Mouse (Mus musculus) olfactory bulb, adult 2 months (tissue): ENCODE measurements around the gene Afap1l2. TPM values are rescaled to one million over a fixed set of nuclear protein-coding genes. Genes with fewer than 3 reads are reported as not detected.

Experiments
- H3K27ac ChIP-seq: fragments of 200-500 bp; 2 replicates; pipeline ENCODE4 v1.5.1; 2012; ENCODE audit warnings: low read depth, low read length; ENCODE audit not compliant: insufficient read depth
- H3K4me1 ChIP-seq: fragments of 200-500 bp; 2 replicates; pipeline ENCODE4 v1.6.1; 2012; ENCODE audit warnings: low read length; ENCODE audit not compliant: control insufficient read depth, insufficient read depth
- H3K4me3 ChIP-seq: fragments of 200-500 bp; 2 replicates; pipeline ENCODE4 v1.5.1; 2012; ENCODE audit warnings: mild to moderate bottlenecking, low read depth, low read length, moderate library complexity; ENCODE audit not compliant: insufficient read depth
- CTCF ChIP-seq: fragments of 200-500 bp; IDR thresholded peaks from 2 replicates; pipeline ENCODE4 v1.5.1; 2012; ENCODE audit warnings: low read depth, mild to moderate bottlenecking, low read length, moderate library complexity; ENCODE audit not compliant: insufficient read depth
- POLR2A ChIP-seq: fragments of 200-500 bp; IDR thresholded peaks from 2 replicates; pipeline ENCODE4 v1.6.1; 2012; ENCODE audit warnings: mild to moderate bottlenecking, low read depth, low read length, moderate library complexity; ENCODE audit not compliant: insufficient read depth
- WGBS: fragments of 180-500 bp; shearing (Covaris S2); methylation state at CpG from one replicate; pipeline ENCODE4 v1.1.7; 2018; 5-methylcytosine and 5-hydroxymethylcytosine counted together
- polyA plus RNA-seq: library from polyadenylated mRNA; stranded (reverse); fragments of >200 nt; gene quantifications from 2 replicates; pipeline ENCODE4 v1.2.4, GENCODE M21; 2012; ENCODE audit warnings: low replicate concordance; ENCODE audit not compliant: missing spikeins, insufficient read depth, insufficient read length

Gene Afap1l2
- polyA plus RNA-seq, 1 experiment = not detected

DNA sequence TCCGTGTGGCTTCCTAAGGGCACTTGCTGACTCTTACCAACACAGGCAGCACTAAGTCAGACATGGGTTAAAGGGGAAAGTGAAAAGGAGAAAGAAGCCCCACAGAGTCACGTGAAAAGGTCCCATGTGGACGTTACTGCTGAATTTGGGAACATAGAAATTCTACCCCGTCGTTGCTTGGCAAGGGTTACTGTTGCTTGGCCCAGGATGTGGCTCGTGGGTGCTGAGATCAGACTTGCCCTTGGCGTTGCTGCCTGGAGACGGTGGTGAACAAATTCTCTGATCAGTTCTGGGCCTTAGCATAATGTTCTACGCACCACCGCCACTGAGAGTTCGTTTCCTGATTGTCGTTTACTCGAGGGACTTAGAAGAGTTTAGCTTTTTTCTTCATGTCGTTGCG is 28.8 kb upstream of the Afap1l2 start:
- no peaks in the 10 kb centered on the region for H3K4me1 ChIP-seq
- no peak overlapping the region for H3K27ac ChIP-seq
- 69% methylated on average over 15 of the region's 15 CpGs for WGBS
- TF ChIP-seq CTCF = no peak
- no peak for TF ChIP-seq POLR2A
- no peak overlapping the region for H3K4me3 ChIP-seq

DNA sequence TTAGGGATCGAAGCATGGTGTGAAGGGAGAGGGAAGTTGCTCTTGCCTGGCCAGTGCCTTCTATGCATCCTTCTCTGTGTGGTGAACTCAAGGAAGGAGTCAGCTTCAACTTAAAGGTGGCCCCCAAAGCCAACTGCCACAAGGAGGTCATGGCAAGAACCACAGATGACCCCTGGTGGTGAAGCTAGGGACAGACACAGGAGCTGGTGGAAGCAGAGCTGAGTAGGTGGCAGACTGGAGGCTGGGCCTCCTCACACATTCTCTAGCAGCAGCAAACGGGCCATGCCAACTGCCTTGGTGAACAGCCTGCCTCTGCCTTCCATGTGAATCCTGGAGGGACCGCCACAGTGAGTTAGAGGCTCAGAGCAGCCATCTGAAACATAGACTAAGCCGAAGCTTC is 23.6 kb upstream of the Afap1l2 start:
- no peaks in the 10 kb centered on the region for H3K4me1 ChIP-seq
- H3K4me3 ChIP-seq = no peak overlapping the region
- TF ChIP-seq CTCF (no peak), POLR2A (no peak)
- H3K27ac ChIP-seq = no peak overlapping the region
- WGBS = 72% methylated on average over 4 of the region's 4 CpGs

DNA sequence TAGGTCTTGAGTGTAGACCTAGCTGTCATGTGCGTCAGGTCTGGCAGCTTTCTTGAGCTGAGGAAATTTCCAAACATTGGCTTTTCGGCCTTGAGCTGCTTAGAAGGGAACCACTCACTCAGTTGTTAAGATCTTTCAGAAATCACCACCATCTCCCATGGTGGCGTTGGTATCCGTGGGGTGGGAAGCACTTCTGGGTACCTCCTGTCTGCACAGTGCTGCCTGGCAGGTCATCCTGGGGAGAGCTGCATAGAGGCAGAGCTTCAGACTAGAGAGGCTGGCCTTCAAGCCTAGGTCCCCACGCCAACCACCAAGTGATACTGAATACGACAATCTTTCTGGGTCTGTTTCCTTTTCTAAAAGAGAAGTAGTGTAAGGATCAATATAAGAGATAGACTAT is 21.4 kb upstream of the Afap1l2 start:
- Histone ChIP-seq H3K4me3 (no peak overlapping the region), H3K27ac (no peak overlapping the region), H3K4me1 (no peaks in the 10 kb centered on the region)
- TF ChIP-seq POLR2A (no peak), CTCF (no peak)
- WGBS = 97% methylated on average over 6 of the region's 6 CpGs

DNA sequence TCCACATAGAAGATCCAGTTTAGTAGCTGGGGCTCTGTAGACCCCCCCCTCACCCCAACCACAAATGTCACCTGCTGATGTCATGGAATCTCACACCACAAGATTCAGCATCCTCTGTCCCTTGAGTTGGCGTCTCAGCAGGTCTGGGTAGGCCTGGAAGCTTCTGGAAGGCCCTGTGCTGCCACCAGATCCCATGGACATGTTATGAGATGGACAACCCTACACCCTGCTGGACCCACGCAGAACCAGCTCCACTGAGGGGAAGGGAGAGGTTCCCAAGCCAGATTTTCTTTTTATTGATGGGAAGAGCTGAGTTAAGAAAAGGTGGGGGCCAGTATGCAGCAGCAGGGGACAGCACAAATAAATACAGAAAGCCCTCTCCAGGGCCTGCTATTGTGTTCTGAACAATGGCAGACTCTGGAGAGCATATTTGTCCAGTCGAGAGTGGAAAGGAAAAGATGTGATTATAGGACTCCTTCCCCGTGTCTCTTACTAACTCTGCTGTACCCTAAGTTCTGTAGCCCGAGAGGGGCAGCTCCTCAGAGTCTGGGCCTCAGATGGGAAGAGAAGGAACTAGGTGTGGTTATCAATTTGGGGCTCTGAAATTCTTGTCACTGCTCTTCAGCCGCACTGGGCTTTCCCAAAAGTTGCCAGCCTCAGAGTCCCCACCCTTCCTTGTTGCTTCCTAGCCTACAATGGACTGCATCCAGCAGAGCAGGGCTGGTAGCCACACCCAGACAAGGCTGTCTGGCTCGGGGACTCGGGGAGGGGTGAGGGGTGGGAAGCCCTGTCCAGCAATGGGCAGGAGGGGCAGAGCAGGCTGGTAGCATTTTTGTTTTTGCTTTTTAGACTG is 20.5 kb upstream of the Afap1l2 start:
- H3K4me3 ChIP-seq = no peak overlapping the region
- no peaks in the 10 kb centered on the region for H3K4me1 ChIP-seq
- H3K27ac ChIP-seq = no peak overlapping the region
- WGBS = 50% methylated on average over 8 of the region's 8 CpGs
- no peak for TF ChIP-seq POLR2A
- no peak for TF ChIP-seq CTCF

DNA sequence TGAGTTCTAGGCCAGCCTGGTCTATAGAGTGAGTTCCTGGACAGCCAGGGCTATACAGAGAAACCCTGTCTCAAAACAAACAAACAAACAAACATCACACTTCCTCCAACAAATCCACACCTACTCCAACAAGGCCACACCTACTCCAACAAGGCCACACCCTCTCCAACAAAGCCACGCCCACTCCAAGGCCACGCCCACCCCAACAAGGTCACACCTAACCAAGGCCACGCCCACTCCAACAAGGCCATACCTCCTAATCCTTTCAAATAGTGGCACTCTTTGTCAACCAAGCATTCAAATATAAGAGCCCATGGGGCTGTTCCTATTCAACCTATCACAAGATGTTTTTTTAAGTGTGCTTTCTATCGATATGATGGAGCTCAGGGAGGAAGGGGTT is 18.5 kb upstream of the Afap1l2 start:
- no peak overlapping the region for H3K4me3 ChIP-seq
- 65% methylated on average over 4 of the region's 4 CpGs for WGBS

DNA sequence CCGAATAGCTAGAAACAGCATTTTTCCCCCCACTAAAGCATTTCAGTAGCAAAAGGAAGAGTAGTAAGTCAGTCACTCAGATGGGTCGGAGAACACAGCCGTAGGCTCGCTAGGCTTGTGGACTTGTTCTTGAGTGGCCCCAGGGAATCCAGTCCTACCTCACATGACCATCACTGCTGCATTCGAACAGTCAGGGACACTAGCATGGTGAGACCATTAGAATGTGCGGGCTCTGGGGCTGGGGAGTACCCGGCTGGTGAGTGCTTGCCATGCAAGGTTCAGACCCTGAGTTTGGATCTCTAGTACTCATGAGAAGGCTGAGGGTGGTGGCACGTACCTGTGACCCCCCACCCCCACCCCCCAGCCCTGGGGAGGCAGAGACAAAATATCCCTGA is 9.8 kb upstream of the Afap1l2 start:
- Histone ChIP-seq H3K4me1 (no peaks in the 10 kb centered on the region), H3K4me3 (no peak overlapping the region), H3K27ac (no peak overlapping the region)
- no peak for TF ChIP-seq POLR2A
- no peak for TF ChIP-seq CTCF
- 85% methylated on average over 8 of the region's 8 CpGs for WGBS

More for the DNA sequence above, 18.5 kb upstream of the Afap1l2 start:
- no peaks in the 10 kb centered on the region for H3K4me1 ChIP-seq
- TF ChIP-seq POLR2A (no peak), CTCF (no peak)
- no peak overlapping the region for H3K27ac ChIP-seq

DNA sequence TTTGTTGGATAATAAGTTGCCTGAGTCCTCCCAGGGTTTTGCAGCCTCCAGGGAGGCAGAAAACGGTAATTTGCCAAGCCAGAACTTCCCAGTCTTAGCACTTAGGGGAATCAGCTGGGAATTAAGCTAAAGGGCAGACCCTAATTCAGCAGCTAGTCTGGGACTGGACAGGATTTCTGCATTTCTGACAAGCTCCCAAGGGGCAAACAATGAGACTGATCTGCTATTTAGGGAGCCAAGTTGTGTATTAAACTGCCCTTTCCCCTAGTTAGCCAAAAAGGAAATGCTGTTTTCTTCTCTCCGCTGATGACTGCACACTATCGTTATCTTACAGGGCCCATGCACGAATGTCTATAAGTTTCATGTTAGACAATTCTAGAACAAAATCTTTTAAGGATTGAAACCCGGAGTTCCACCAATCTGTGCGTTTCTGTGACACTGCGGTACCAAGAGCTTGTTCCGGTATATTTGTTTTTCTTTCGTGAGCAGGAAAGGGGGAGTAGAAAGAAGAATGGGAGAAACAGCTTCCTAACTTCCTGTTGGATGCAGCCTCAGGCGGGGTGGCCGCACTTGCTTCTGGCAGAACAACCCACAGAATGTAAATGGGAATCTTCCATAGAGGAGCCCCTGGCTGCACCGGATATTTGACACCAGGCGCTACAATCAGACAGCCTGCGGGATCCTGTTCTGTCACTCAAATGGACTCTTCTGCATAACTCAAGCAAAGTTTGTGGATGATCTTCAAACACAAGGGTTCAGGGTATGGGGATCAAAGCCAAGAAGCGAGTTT is 9.2 kb upstream of the Afap1l2 start:
- no peak overlapping the region for H3K4me3 ChIP-seq
- H3K4me1 ChIP-seq = no peaks in the 10 kb centered on the region
- 49% methylated on average over 15 of the region's 15 CpGs for WGBS
- H3K27ac ChIP-seq = no peak overlapping the region
- TF ChIP-seq CTCF = no peak
- TF ChIP-seq POLR2A = no peak

DNA sequence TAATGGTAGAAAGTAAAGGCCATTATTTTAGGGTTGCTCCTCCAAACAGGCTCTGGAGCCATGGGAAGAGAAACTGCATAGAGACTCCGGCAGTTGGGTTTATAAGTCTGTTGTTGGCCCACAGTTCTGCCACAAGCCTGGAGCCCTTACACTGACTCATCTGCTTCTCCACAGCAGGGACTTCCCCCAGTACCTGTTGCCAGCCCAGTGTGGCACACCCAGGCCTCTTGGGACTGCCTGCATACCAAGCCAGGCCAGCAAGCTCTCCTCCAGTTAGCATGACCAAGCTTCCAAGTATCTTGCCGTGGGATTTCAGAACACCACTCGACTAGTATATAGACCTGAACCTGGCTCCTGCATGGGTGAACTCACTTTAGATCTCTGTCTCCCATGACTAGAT is 6.8 kb upstream of the Afap1l2 start:
- Histone ChIP-seq H3K27ac (no peak overlapping the region), H3K4me1 (no peaks in the 10 kb centered on the region), H3K4me3 (no peak overlapping the region)
- TF ChIP-seq POLR2A = no peak
- TF ChIP-seq CTCF = no peak
- 93% methylated on average over 3 of the region's 3 CpGs for WGBS

DNA sequence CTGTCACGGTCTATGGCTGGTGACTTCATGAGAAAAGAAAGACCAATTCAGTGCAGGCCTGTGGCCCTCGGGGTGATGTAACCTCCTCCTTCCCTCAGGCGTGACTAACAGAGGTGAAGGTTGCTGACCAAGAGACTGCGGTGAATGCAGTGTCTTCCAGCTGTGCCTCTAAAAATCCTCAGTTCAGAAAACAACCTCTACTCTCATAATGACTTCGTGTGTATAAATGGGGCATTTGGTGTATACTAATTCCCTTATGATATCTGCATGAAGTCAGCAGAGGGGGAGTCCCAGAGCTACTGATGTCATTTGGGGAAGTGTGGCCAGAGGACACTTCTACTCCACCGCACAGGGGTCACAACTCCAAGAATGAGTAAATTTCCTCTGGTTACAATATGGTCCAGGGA is 5.2 kb upstream of the Afap1l2 start:
- Histone ChIP-seq H3K4me1 (peaks cover 2% of the 10 kb centered on the region), H3K4me3 (no peak overlapping the region), H3K27ac (no peak overlapping the region)
- TF ChIP-seq CTCF (no peak), POLR2A (no peak)
- 74% methylated on average over 6 of the region's 6 CpGs for whole genome bisulfite sequencing
